Mouse (Mus musculus): ENCODE measurements around the gene Gclm. TPM values are rescaled to one million over a fixed set of nuclear protein-coding genes. Genes with fewer than 3 reads are reported as not detected.
A peak's percentile ranks its signal among the peaks of the same experiment; 100 is the strongest.

Gene Gclm
- polyA plus RNA-seq, 2 experiments from 2014 or later, result 7.8 to 11.4 TPM

GRCm38 (mm10) chr3:122293223-122293953, 48.0 kb downstream of the Gclm start:
- peak; percentile 41 for ATAC-seq

DNA sequence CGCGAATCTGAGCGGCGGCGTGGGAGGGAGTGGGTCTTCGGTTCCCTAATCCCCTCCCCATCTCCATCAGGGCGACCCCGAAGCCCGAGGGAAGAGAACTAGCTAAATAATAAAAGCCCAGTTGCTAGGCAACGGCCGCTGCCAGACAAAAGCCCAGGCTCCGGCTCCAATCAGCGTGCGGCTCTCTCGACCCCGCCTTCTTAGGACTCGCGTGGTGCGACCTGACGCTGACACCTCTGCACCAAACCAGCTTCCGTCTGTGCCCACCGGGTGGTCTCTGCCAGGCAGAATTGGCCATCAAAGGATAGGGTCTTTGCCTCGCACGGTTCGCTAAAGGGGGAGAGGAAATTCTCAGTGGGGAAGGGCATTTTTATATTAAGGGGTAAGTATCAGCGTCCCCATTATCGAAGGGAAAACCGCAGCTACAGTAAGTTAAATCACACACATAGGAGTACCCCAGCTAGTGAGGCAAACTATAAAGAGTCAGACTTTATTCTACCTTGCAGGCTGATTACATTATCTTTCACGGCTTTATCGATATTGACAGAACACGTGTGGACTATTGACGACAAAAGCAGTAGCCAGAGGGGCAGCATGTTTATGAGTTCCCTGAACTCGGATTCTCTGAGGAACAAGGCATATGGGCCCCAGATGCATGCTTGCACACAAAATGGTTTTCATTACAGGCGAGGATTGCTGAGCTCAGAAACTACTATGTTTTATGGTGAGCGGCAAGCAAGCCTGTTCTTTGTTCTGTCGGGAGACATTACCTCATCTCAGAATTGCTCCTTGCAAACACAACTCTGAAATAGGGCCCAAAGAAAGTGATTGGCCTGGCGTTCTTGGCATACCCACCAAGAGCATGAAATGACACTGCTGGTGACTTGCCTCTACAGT, 48.8 kb downstream of the Gclm start, which contains the start of gene Bcar3:
Bcar3 (plus strand) TSS at position 183 of the 897 bp plus-strand sequence.
- ATAC-seq, result peak; percentile 78

DNA sequence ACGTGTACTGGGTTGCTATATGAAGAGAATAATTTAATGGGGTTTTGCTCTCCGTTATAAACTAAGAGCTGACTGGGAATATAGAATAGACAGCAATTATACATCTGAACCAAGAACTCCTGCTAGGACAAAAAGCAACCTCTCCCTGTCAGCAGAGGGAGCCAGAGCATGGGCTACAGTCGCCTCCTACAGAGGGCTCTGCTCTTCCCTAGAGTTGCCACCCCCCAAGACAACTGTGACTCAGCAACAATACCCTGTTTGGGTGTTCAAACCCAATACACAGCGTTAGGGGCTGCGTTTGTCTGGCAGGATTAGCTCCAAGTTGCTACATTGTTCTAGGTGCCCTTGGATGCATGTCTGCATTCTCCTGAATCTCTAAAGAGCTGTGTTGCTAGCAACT, 50.2 kb downstream of the Gclm start:
- ATAC-seq, result no peak

DNA sequence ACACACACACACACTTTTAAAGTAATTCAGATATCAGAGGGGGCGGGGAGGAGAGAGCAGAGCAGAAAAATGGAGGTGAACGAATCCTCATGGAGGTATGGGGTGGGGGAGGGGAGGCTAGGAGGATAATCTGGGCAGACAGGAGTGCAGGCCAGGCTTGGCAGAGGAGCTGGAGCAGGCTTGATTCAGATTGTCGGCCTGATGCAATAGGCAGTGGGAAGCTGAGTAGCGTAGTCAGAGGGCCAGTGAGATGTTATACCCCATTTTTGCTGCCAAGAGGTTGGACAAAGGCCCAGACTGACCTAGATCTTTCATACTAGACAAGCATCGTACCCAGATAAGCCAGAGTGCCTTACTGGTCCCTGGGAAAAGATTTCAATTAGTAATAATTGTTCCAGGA, 51.6 kb downstream of the Gclm start:
- ATAC-seq, result no peak

DNA sequence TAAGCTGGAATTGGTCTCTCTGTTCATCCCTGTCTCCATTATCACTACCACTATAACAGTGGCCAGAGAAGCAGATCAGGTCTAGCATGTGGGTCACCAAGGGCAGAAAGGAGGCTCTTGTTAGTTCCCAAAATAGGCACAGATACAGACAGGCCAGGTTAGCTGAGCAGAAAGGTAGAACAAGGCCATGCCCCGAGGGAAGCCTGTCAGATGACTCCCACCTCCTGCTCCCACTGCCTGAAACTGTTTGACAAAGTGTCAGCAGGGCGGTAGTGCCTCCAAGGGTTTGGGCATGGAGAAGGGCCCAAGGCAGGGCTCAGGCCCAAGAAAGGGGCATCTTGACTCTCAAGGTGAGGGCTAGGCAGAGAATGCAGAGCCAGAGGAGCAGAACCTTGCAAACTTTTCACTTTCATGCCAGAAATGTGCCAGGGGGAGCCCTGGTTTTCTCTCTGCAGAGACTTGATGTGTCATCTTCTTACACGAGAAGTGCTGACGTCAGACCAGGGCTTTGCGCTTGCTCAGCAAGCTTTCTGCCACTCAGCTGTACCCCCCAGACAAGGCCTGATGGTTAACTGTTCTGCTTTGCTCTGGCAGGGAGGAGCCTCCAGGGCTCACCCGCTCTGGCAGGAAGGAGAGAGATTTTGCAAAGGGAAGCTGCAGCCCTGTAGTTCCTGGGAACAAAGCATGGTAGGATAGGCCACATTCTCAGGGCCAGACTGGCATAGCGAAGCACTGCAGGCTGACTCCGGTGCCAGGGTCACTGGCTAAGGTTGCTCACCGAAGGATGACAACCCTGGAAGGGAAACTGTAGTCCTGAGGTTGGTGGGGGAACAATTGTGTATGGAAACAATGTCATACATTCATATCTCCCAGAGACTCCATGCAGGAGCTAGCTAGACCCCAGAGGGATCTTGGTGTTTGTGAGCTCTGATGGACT, 55.9 kb downstream of the Gclm start:
- no peak for ATAC-seq

GRCm38 (mm10) chr3:122304560-122304959, 59.2 kb downstream of the Gclm start:
- ATAC-seq, result peak; percentile 54

GRCm38 (mm10) chr3:122307894-122308671, 62.7 kb downstream of the Gclm start:
- ATAC-seq, result no peak

GRCm38 (mm10) chr3:122308981-122309380, 63.6 kb downstream of the Gclm start:
- peak; percentile 25 for ATAC-seq

- ATAC-seq, result peak; percentile 80
Observed at GRCm38 (mm10) chr3:122312078-122312477, 66.7 kb downstream of the Gclm start.

DNA sequence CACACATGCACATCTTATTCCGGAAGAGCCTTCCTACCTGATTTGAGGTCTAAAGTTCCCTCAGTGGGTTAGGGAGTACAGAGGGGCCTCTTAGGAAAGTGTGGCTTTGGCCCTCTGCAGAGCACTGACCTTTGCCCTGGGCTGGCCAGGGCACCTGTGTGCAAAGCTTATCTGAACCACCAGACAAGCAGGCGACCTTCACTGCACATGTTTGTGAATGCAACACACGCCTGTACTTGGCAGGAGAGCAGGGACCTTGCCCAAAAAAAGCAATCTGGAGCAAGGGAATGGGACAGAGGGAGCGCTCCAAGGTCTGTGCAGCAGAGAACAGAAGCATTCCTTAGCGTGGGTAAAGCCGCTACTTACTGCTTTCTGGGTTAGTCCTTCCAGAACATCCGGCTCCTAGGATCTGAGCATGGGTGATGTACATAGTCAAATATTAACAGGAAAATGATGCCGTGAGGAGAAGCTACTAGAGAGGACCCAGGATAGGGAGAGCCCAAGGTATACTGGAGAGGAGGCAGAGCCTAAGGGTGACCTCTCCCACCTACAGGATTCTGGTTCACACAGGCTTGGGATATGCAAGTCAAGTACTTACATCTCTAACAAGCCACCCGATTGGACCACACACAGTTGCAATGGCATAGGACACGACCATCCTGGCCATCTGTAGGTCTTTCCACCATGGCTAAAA, 67.7 kb downstream of the Gclm start:
- no peak for ATAC-seq

DNA sequence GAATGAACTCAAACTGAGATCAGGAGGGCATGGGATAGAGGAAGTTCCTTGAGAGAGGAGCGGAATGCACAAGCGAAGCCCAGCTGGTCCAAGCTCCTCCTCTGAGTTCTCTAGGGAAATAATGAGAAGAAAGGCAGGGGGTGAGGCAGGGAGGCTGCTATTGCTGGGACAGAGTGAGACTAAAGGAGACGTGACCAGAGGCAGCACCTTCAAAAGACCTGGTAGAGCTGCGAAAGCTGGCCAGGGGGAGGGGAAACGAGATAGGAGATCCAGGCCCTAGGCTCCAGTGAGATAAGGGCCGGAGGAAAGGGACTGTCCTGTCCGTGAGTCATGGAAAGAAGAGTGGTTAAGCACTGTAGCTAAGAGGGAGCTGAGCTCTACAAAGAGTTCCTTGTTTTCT, 68.6 kb downstream of the Gclm start:
- ATAC-seq, result no peak

GRCm38 (mm10) chr3:122316621-122317020, 71.3 kb downstream of the Gclm start:
- ATAC-seq, result no peak

DNA sequence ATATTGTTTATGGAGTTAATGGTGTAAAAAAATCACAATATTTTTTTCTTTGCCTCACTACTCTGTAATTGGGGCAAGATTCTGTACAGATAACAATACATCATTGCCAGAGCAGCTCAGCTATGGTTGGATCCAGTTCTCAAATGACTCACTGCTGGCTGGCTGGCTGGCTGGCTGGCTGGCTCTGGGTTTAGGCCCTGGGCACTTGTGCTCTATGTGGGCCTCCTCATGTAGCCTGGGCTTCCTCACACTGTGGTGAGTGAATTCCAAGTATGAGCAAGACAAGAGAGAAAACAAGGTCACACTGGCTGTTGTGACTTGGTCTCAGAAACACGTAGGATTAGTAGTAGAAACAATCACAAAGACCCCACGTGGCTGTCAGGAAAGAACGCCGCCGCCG, 72.0 kb downstream of the Gclm start:
- no peak for ATAC-seq

Other genes with a start within 250 kb of the Gclm start
- gene Abca4, start 201.1 kb upstream of the Gclm start, polyA plus RNA-seq (2017; shearing (Covaris generic)), result not detected
- gene Dnttip2, start 28.8 kb downstream of the Gclm start, polyA plus RNA-seq (2017; shearing (Covaris generic)), result 100 to 1,000 TPM; 108 to 120 TPM
- 1 to 10 TPM in 1 of 2 experiments, not detected in 1; 1.4 TPM for gene Bcar3, start 48.6 kb downstream of the Gclm start, polyA plus RNA-seq (2017; shearing (Covaris generic))